Mouse (Mus musculus): ENCODE data around the gene Prelp.

GRCm38 (mm10) chr1:133945106-133945505, 23.9 kb upstream of the Prelp start:
- no peak for TF ChIP-seq EP300 (IDR thresholded peaks at IDR 0.05)
- TF ChIP-seq CTCF (IDR thresholded peaks at IDR 0.05) = no peak
